ENCODE assay signal across 8 mouse cellular contexts in genomic region chr17:50419966-50420365, GRCm38 (mm10).
A peak's percentile ranks its signal among the peaks of the same experiment; 100 is the strongest.
DNase-seq lines count a peak whose midpoint lies in the region; ATAC-seq lines count a peak whose summit lies in the region.

No protein-coding gene starts in this region.

- H3K4me2 ChIP-seq in heart, embryonic 12.5 days = no peak overlapping the region
- H3K4me2 ChIP-seq in limb, embryonic 11.5 days (ENCODE audit: low read depth, severe bottlenecking) = no peak overlapping the region

- no peaks in the 10 kb centered on the region for H3K36me3 ChIP-seq in heart, embryonic 12.5 days
- H3K36me3 ChIP-seq in embryonic facial prominence, embryonic 10.5 days (replicated peaks) = no peaks in the 10 kb centered on the region
- no peaks in the 10 kb centered on the region for H3K36me3 ChIP-seq in limb, embryonic 11.5 days (ENCODE audit: control insufficient read depth, insufficient read depth, low read length)

- no peaks in the 10 kb centered on the region for H3K27me3 ChIP-seq in heart, embryonic 12.5 days (replicated peaks)
- H3K27me3 ChIP-seq in embryonic facial prominence, embryonic 10.5 days (replicated peaks; ENCODE audit: low read depth, poor library complexity, severe bottlenecking) = no peaks in the 10 kb centered on the region
- no peaks in the 10 kb centered on the region for H3K27me3 ChIP-seq in limb, embryonic 11.5 days (ENCODE audit: control insufficient read depth, insufficient read depth, low read length)

- H3K9me3 ChIP-seq in heart, embryonic 12.5 days (replicated peaks) = peaks cover 9% of the 10 kb centered on the region
- peaks cover 9% of the 10 kb centered on the region; the same call in 1 of the 2 replicates for H3K9me3 ChIP-seq in embryonic facial prominence, embryonic 10.5 days
- no peaks in the 10 kb centered on the region for H3K9me3 ChIP-seq in limb, embryonic 11.5 days (ENCODE audit: control insufficient read depth, low read length)

- intact Hi-C loops in heart, postnatal 36 days (cut with DNase I) = loop anchor here (1.0 to 10.0 kb wide), 4 partner anchors 125 to 375 kb away; partner anchors contain the start of gene Dazl

- 85% methylated on average over 9 of the region's 12 CpGs for WGBS in heart, embryonic 12.5 days
- WGBS in embryonic facial prominence, embryonic 10.5 days = 92% methylated on average over 12 of the region's 12 CpGs
- WGBS in limb, embryonic 11.5 days = 78% methylated on average over 11 of the region's 12 CpGs

- DNase-seq in heart, postnatal 36 days = no peak
- DNase-seq in 416B (ENCODE audit: low read depth) = peak; percentile 30
- DNase-seq in embryonic facial prominence, embryonic 10.5 days (ENCODE audit: low spot score) = peak; percentile 23
- no peak for DNase-seq in limb, embryonic 11.5 days (ENCODE audit: low spot score)
- DNase-seq in layer of hippocampus, postnatal 36 days = no peak
- no peak for DNase-seq in heart, adult 8-10 months (ENCODE audit: low spot score)

- no peaks in the 10 kb centered on the region for H3K4me1 ChIP-seq in heart, embryonic 12.5 days (replicated peaks)
- no peaks in the 10 kb centered on the region for H3K4me1 ChIP-seq in embryonic facial prominence, embryonic 10.5 days
- H3K4me1 ChIP-seq in limb, embryonic 11.5 days (ENCODE audit: control insufficient read depth, insufficient read depth, low read length) = no peaks in the 10 kb centered on the region

- ATAC-seq in heart, embryonic 12.5 days (ENCODE audit: insufficient number of reproducible peaks, low FRiP score) = peak; percentile 95
- ATAC-seq in limb, embryonic 11.5 days (ENCODE audit: insufficient number of reproducible peaks, low FRiP score, low TSS enrichment, low read depth) = peak; percentile 81; the same call in 1 of the 2 replicates
- ATAC-seq in neutrophil, adult 5-6 weeks (ENCODE audit: extremely low read depth, insufficient number of reproducible peaks, low FRiP score, poor library complexity, severe bottlenecking) = peak; percentile 64

- no peak overlapping the region for H3K4me3 ChIP-seq in heart, embryonic 12.5 days
- H3K4me3 ChIP-seq in embryonic facial prominence, embryonic 10.5 days = no peak overlapping the region
- no peak overlapping the region for H3K4me3 ChIP-seq in limb, embryonic 11.5 days (ENCODE audit: low read depth, low read length)

- no peak overlapping the region for H3K27ac ChIP-seq in heart, embryonic 12.5 days (ENCODE audit: poor library complexity, severe bottlenecking)
- no peak overlapping the region for H3K27ac ChIP-seq in embryonic facial prominence, embryonic 10.5 days (replicated peaks)
- no peak overlapping the region for H3K27ac ChIP-seq in limb, embryonic 11.5 days (replicated peaks; ENCODE audit: low read depth, low read length)

- H3K9ac ChIP-seq in heart, embryonic 12.5 days = no peak overlapping the region
- no peak overlapping the region for H3K9ac ChIP-seq in limb, embryonic 11.5 days (ENCODE audit: low read length)

Comparison
In these comparisons a context has a peak if more than half of its experiments do, and no peak if none do; other contexts are left out.
1. DNase-seq: peak in 416B (single experiment) and embryonic facial prominence, embryonic 10.5 days (single experiment); none in heart, postnatal 36 days (0 of 2), limb, embryonic 11.5 days (single experiment), layer of hippocampus, postnatal 36 days (0 of 2) and heart, adult 8-10 months (single experiment).
2. Peak in every context shown above with its lines, with median percentiles within 50 percentile points of each other: ATAC-seq.